Comparison of ENCODE assay signal across 11 mouse cellular contexts in the genomic region with DNA sequence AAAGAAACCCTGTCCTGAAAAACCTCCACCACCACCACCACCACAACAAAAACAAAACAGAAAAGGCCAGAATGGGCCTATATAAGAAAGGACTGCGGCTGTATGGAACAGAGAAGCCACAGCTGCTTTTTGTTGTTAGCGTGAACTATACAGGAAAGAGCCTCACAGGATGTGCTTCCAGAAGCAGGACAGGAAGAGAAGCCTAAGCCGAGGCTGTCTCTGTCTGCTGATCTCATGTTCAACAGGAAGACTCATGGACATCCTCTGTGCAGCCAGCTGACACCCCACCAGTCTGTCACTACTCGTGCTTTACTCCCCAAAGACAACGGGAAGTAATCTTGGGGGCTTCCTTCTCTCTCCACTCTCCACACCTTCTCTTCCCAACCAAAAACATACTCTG. TPM values are rescaled to one million over a fixed set of nuclear protein-coding genes. Genes with fewer than 3 reads are reported as not detected.
DNase-seq lines count a peak whose midpoint lies in the region; ATAC-seq and TF ChIP-seq lines count a peak whose summit lies in the region.
"Had no signal": no experiment of that assay in that cellular context is flagged by ENCODE, and none has a peak within 500 bp of the region (broad histone marks: within the 10 kb centered on the region; RNA-seq: fewer than 3 reads in every experiment).

No protein-coding gene starts in this region.

- H3K36me3 ChIP-seq in heart, embryonic 12.5 days: peaks cover 57% of the 10 kb centered on the region
- peaks cover 39% of the 10 kb centered on the region for H3K36me3 ChIP-seq in kidney, embryonic 14.5 days (ENCODE audit: control insufficient read depth, insufficient read depth, low read length)

- TF ChIP-seq CTCF in cerebellum, adult 2 months (IDR thresholded peaks at IDR 0.05; ENCODE audit: borderline replicate concordance, insufficient read depth, low read depth, low read length): no peak

- H3K27me3 ChIP-seq in heart, embryonic 12.5 days (replicated peaks): no peaks in the 10 kb centered on the region
- H3K27me3 ChIP-seq in kidney, embryonic 14.5 days (ENCODE audit: control insufficient read depth, insufficient read depth, low read length): no peaks in the 10 kb centered on the region
- no peaks in the 10 kb centered on the region for H3K27me3 ChIP-seq in cerebellum, adult 2 months (ENCODE audit: control insufficient read depth, insufficient read depth, low read length)
- H3K27me3 ChIP-seq: midbrain, embryonic 13.5 days had no signal

- no peak overlapping the region for H3K9ac ChIP-seq in heart, embryonic 12.5 days
- no peak overlapping the region for H3K9ac ChIP-seq in kidney, embryonic 14.5 days (ENCODE audit: low read depth, low read length)
- H3K9ac ChIP-seq: midbrain, embryonic 13.5 days had no signal

- peaks cover 16% of the 10 kb centered on the region for H3K4me1 ChIP-seq in heart, embryonic 12.5 days (replicated peaks)
- no peaks in the 10 kb centered on the region for H3K4me1 ChIP-seq in kidney, embryonic 14.5 days (ENCODE audit: control insufficient read depth, insufficient read depth, low read length)
- no peaks in the 10 kb centered on the region for H3K4me1 ChIP-seq in cerebellum, adult 2 months (ENCODE audit: control insufficient read depth, insufficient read depth, low read length)
- H3K4me1 ChIP-seq: midbrain, embryonic 13.5 days had no signal

- DNase-seq in layer of hippocampus, adult 11-12 months (ENCODE audit: low spot score): peak; percentile 30
- DNase-seq in layer of hippocampus, postnatal 36 days: no peak
- DNase-seq in lung, postnatal 10 days: peak; percentile 44
- DNase-seq in right cerebral cortex, postnatal 14 days: no peak
- DNase-seq in cerebellum, adult 2 months: no peak
- DNase-seq: cerebellum, adult 11 months had no signal

- no peak overlapping the region for H3K4me2 ChIP-seq in heart, embryonic 12.5 days
- H3K4me2 ChIP-seq in kidney, embryonic 14.5 days (replicated peaks; ENCODE audit: low read depth, low read length): no peak overlapping the region
- H3K4me2 ChIP-seq: midbrain, embryonic 13.5 days had no signal

- H3K27ac ChIP-seq in heart, embryonic 12.5 days (ENCODE audit: poor library complexity, severe bottlenecking): peak overlapping the region; percentile 27; the same call in 1 of the 2 replicates
- H3K27ac ChIP-seq in kidney, embryonic 14.5 days (ENCODE audit: low read depth, low read length): peak overlapping the region; percentile 30; the same call in 1 of the 2 replicates
- H3K27ac ChIP-seq in cerebellum, adult 2 months (ENCODE audit: insufficient read depth, low read length): no peak overlapping the region
- H3K27ac ChIP-seq: midbrain, embryonic 13.5 days had no signal

- H3K4me3 ChIP-seq in heart, embryonic 12.5 days: no peak overlapping the region
- no peak overlapping the region for H3K4me3 ChIP-seq in kidney, embryonic 14.5 days (ENCODE audit: low read length)
- H3K4me3 ChIP-seq in cerebellum, adult 2 months (replicated peaks; ENCODE audit: insufficient read depth, low read depth, low read length): no peak overlapping the region
- H3K4me3 ChIP-seq: midbrain, embryonic 13.5 days had no signal

- no peak for TF ChIP-seq POLR2A in cerebellum, adult 2 months (IDR thresholded peaks at IDR 0.05; ENCODE audit: borderline replicate concordance, insufficient read depth, low read length)

- H3K9me3 ChIP-seq in heart, embryonic 12.5 days (replicated peaks): no peaks in the 10 kb centered on the region
- no peaks in the 10 kb centered on the region for H3K9me3 ChIP-seq in kidney, embryonic 14.5 days (ENCODE audit: control insufficient read depth, low read length)
- H3K9me3 ChIP-seq: midbrain, embryonic 13.5 days had no signal

- WGBS in heart, embryonic 12.5 days: 67% methylated on average over 5 of the region's 5 CpGs
- 71% methylated on average over 5 of the region's 5 CpGs for WGBS in kidney, embryonic 14.5 days
- 82% methylated on average over 5 of the region's 5 CpGs for WGBS in cerebellum, adult 2 months

- no peak for ATAC-seq in heart, embryonic 12.5 days (ENCODE audit: insufficient number of reproducible peaks, low FRiP score)
- no peak for ATAC-seq in kidney, embryonic 14.5 days (ENCODE audit: low FRiP score, low TSS enrichment)
- ATAC-seq in megakaryocyte-erythroid progenitor cell, adult 5-6 weeks (replicated peaks; ENCODE audit: low FRiP score, low TSS enrichment, poor library complexity, severe bottlenecking): no peak
- ATAC-seq: midbrain, embryonic 13.5 days had no signal

RNA-seq across cellular contexts. Expression of gene Fscn1, which starts 57.3 kb away (rescaled TPM):
- 100 to 1,000 TPM; 185 to 194 TPM for total RNA-seq in layer of hippocampus, postnatal 36 days (2021)
- 201 and 205 TPM in 2 replicates for polyA plus RNA-seq in heart, embryonic 12.5 days (2016; fragmentation: Nextera tagmentation; extraction: Ambion mirVana)
- 312 and 390 TPM in 2 replicates for polyA plus RNA-seq in kidney, embryonic 14.5 days (2014; fragmentation: Nextera tagmentation; extraction: Ambion mirVana)
- total RNA-seq in megakaryocyte-erythroid progenitor cell, adult 5-6 weeks (2014; fragmentation: Nextera tagmentation): 0.17 TPM in 1 of 2 replicates, not detected in the other
- 0.11 TPM in 1 of 2 replicates, not detected in the other for total RNA-seq in megakaryocyte-erythroid progenitor cell, adult 5-6 weeks (2017)
- polyA plus RNA-seq in cerebellum, adult 2 months (2012; rRNA removed): 110 and 115 TPM in 2 replicates
- total RNA-seq: granulocyte monocyte progenitor cell, adult 5-6 weeks had no signal

Comparison
In these comparisons a context has a peak if more than half of its experiments do, and no peak if none do; other contexts are left out.
1. DNase-seq: peak in layer of hippocampus, adult 11-12 months (single experiment) and lung, postnatal 10 days (single experiment); none in layer of hippocampus, postnatal 36 days (0 of 2), right cerebral cortex, postnatal 14 days (single experiment) and cerebellum, adult 2 months (0 of 2).